Mouse (Mus musculus): Measurements from ENCODE around the gene S100pbp.

The S100pbp gene

GRCm38 (mm10) chr4:129130149-129130548, 59.4 kb downstream of the S100pbp start:
- peak; percentile 59 for DNase-seq (ENCODE audit: low read depth, low spot score)

DNA sequence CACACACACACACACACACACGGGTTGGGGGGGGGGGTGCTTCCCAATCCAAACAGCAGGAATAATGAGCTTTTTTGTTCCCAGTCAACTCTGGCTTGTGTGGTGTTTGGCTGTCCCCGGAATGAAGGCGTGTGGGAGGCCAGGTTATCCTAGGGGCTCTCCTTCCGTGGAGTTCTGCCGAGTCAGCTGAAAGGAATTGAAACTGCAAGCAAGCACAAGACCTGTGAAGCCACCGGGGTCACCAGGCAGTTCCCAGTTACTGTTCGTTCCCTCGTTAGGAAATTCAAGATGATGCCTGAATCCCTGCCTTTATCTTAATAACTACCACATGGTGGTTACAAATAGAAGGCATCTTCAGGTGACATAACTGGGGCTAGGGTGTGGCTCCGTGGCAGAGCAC, 60.1 kb downstream of the S100pbp start:
- no peak for DNase-seq (ENCODE audit: low read depth, low spot score)

DNA sequence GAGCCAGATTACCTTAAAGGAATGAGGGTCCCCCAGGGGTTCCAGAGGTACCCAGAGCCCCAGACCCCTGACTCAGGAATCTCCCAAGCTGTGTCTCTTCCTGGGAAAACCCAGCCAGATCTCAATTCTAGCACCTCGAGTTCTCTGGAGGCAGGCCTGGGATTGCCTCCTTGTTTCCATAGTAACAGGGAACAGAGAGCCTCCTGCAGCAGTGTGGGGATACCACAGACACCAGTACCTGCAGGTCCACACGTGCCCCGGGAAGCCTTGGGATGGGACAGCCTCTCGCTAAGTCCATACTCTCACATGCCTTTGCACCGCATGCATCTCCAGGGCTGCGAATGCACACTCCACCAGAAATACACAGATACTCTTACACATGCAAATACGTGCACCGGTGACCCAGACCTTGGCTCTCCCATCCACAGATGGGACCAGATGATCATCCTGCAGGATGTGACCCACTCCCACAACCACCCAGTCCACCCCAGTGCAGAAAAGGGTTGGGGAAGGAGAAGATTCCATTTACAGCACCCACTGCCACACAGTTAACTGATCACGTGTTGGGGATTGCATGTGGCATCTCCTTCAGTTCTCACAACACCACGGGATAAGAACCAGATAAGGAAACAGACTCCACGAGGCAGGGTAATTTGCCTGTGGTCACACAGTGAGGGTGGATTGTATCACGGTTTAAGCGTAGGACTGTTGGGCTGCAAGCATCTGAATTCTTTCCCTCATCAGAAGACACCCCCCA, 60.8 kb downstream of the S100pbp start:
- no peak for DNase-seq (ENCODE audit: low read depth, low spot score)

- no peak for DNase-seq (ENCODE audit: low read depth, low spot score)
Observed at GRCm38 (mm10) chr4:129125736-129126451, 63.6 kb downstream of the S100pbp start.

GRCm38 (mm10) chr4:129124652-129125146, 64.8 kb downstream of the S100pbp start:
- DNase-seq (ENCODE audit: low read depth, low spot score), result no peak

- no peak for DNase-seq (ENCODE audit: low read depth, low spot score)
Observed at GRCm38 (mm10) chr4:129122719-129123118, 66.8 kb downstream of the S100pbp start.

GRCm38 (mm10) chr4:129122107-129122506, 67.4 kb downstream of the S100pbp start:
- no peak for DNase-seq (ENCODE audit: low read depth, low spot score)

DNA sequence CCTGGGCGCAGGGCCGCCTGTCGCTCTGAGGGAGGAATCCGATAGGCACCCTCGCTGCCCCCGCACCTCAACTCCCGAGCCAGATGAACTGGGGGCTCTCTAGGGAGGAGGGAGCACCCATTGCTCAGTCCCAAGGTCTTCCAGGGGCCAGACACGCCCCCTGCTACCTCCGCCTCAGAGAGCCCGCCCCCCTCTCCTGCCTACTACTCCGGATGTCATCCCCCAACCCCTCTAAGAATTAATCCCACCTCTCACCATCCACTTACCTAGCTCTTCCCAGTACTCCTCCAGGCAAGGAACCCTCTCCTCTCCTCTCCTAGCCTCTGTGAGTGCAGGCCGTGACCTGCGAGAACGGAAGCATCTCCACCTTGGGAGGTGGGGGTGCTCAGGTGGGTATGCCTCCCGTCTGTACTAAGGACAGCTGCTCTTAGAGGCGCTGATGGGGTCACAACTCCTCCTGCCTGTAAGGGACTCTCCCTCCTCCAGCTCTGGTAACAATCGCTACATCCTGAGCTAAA, 67.9 kb downstream of the S100pbp start, which contains the start of gene Hpca:
Hpca (minus strand) TSS at position 468 of the 518 bp plus-strand sequence.
- no peak for DNase-seq (ENCODE audit: low read depth, low spot score)

DNA sequence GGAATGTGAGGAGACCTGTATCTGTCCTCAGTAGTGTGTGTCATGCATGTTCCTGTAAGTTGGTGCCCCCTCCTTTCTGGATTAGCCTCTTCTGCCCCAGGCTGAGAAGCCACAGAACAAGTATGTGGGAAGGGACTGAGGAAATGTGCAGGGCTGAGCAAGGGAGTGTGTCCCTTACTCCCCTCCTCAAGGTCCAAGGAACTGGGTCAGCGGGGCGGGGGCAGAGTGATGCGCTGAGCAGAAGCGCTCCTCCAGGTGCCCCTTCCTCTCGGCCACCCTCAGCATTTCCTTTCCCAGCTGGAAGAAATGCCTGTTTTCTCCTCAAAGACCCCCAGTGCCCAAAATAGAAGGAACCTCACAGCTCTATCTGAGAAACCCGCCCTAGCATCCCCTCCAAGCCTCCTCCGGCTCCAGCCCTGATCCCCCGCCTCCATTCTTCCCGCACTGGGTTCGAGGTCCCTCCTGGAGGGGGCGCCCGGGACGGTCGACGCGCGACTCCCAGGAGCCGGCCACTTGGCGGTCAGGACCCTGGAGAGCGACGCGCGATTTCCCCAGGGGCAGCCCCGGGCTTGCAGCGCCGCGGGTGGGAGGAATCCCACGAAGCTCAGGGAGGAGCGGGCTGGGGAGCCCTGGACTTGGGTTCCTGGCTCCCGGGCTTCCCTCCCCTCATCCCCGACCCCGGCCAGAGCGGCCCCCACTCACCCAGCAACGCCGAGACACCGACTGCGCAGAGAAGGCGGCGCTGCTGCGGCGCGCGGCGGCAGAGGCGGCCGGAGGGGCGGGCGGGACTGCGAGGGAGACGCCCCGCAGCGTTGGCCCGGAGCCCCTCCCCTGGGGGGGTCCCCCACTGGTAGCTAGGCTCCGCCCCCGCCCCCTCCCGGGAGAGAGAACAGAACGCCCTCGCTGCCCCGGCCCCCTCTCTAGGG, 68.7 kb downstream of the S100pbp start:
- DNase-seq (ENCODE audit: low read depth, low spot score), result peak; percentile 56

- no peak for DNase-seq (ENCODE audit: low read depth, low spot score)
Observed at GRCm38 (mm10) chr4:129119708-129120107, 69.8 kb downstream of the S100pbp start.

DNA sequence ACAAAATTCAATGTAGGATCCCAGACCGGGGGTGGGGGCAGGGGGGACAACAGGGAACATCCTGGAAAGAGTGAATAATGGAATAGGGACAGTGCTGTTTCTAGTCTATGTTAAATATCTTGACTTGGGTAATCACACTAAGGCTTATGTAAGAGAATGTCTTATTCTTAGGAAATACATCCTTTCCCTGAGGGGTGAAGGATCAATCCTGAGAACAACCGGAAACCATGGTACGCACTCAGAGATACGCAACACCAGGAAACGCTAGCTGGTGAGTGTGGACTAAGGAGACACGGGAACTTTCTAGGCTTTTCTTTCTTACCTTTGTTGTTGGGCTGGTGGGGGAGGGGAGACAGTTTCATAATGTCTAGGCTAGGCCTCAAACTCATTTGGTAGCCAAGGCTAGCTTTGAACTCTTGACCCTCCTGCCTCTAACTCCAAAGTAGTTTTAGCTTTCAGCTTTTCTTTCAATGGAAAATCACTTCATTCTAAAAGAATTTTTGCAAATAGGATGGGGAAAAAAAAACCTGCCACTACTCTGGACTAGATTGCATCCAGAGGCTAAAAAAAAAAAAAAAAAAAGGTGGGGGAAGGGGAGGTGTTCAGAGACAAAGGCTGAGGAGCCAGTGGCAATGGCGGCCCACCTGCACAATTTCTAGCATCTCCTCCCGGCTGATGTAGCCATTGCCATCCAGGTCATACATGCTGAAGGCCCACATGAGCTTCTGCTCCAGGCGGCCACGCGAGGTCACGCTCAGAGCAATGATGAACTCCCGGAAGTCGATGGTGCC, 71.6 kb downstream of the S100pbp start:
- DNase-seq (ENCODE audit: low read depth, low spot score), result no peak

DNA sequence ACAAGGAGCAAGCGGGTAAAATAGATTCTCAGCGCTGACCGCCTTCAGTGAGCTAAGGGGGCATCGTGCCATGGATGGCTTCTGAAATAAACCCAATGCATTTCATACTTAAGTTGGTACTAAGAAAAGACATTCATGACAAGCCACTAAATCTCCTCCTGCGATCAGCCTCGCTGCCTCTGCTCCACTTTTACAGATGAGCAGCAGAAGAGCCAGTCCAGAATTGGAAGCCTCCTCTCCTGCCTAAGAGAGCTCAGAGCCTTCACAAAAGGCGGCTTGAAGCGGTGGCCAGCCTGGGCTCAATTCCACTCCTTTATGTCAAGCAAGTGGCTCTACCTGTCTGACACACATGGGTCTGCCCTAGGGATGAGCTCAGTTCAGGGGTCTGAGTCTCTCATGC, 72.8 kb downstream of the S100pbp start:
- DNase-seq (ENCODE audit: low read depth, low spot score), result no peak

- DNase-seq (ENCODE audit: low read depth, low spot score), result peak; percentile 77
Observed at GRCm38 (mm10) chr4:129113083-129113988, 76.2 kb downstream of the S100pbp start.

DNA sequence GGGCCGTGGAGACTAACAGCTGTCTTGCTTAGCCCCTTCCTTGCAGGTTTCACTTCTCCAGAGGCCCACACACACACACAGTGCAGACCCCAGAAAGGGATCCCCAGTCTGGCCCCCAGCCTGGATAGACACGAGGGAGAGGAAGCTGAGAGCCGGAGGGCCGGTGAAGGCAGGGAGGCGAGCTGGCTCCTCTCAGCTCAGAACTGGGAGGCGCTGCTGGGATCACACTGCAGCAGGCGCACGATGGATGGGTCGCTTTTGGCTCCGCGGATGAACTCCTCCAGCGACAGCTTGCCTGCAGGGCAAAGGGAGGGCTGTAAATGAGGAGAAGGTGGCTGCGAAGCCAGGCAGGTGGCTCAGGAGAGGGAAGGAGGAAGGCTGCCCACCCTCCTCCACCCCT, 77.3 kb downstream of the S100pbp start:
- DNase-seq (ENCODE audit: low read depth, low spot score), result no peak

- DNase-seq (ENCODE audit: low read depth, low spot score), result no peak
Observed at GRCm38 (mm10) chr4:129111350-129111749, 78.2 kb downstream of the S100pbp start.

DNA sequence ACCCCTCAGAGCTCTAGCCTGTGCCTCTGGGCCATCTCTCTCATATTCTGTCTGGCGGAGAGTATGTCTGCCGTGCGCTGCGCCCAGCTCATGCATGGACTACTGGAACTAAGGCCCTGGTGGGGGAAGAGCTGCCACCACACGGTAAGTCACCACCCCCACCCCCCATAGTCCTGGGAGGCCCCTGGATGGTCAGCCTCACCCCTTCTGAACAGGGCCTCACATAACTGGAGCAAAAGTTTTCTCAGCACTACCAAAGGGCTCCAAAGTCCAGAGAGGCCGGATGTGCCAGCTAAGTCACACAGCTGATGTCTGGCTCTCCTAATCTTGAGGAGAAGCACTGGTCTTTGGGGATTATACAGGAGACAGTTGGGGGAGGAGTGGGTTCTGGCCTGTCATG, 78.7 kb downstream of the S100pbp start:
- no peak for DNase-seq (ENCODE audit: low read depth, low spot score)

GRCm38 (mm10) chr4:129108624-129109023, 80.9 kb downstream of the S100pbp start:
- DNase-seq (ENCODE audit: low read depth, low spot score), result no peak

DNA sequence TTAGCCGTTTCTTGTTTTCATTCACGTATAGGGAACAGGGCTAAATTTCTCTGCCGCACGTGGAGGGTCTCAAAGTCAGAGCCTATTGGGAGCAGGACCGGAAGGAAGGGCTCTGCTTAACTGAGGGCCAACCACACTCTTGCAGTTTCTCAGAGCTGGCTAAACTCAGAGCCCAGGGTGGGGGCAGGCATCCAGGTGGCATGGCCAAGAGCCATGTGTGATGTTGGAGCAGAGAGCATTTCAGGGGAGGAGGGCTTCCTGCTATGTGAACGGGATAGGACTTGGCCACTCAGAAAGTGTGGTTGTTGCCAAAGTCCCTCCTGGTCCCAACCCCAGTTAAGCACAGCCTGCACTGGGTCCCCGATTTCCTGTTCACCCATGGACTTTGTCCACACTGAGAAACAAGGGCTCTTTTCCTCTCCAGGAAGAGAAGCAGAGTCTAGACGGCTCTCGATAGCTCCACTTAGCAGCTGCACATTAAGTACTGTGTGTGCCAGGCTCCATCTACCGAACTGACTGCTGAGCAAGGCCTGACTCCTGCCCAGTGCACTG, 82.1 kb downstream of the S100pbp start:
- no peak for DNase-seq (ENCODE audit: low read depth, low spot score)

DNA sequence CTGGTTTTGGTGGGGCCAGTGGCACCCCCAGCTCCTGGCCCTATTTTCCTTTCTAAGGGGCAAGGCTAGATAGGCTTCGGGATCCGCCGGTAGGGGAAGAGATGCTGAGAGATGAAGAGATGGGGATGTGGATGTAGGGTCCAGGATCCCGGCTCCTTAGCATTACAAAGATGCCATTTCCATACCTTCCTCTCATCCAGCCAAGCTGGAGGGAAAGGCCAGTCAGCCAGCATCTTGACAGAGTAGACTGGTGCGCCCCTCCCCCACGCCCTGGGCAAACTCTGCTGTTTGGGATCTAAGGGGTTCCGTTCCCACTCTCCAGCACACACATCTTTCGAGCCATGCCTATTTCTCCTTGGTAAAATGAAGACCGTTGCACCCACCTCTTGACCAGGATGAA, 83.5 kb downstream of the S100pbp start:
- DNase-seq (ENCODE audit: low read depth, low spot score), result no peak

All from embryo, embryonic 11.5 days (tissue).